Mouse (Mus musculus): ENCODE data around the gene Eif5.
"Not testable (repeated sequence)": the region's sequence is repeated elsewhere in the genome, so short reads cannot be mapped to it uniquely, and the experiment has no call there.

GRCm38 (mm10) chr12:111508438-111508837 lies 29.4 kb upstream of the Eif5 start:
- not testable (repeated sequence) for TF ChIP-seq CTCF (IDR thresholded peaks at IDR 0.05; ENCODE audit: extremely low read depth, insufficient read depth, insufficient read length, insufficient replicate concordance); POLR2A (IDR thresholded peaks at IDR 0.05; ENCODE audit: low read depth, low read length)
